Mouse (Mus musculus) CH12.LX (cell line): ENCODE results near the gene St6galnac6.

Experiments used
- CHD2 ChIP-seq: IDR thresholded peaks from 2 replicates; pipeline ENCODE4 v1.6.1; 2011; ENCODE audit warnings: low read length, improper control_type of control experiment
- CTCF ChIP-seq, 2 experiments: IDR thresholded peaks in 1 of 2; conservative IDR thresholded peaks in 1 of 2; 2 replicates each; pipeline ENCODE4 v1.5.1; 2011 to 2012; ENCODE audit warnings: low read depth in 2 of 2, low read length in 2 of 2, improper control_type of control experiment in 1 of 2, inconsistent platforms in 1 of 2, mild to moderate bottlenecking in 1 of 2, moderate library complexity in 1 of 2
- E2F4 ChIP-seq: IDR thresholded peaks from 2 replicates; pipeline ENCODE4 v1.6.1; 2011; ENCODE audit warnings: low read depth, low read length, improper control_type of control experiment; ENCODE audit not compliant: insufficient replicate concordance
- EP300 ChIP-seq: IDR thresholded peaks from 2 replicates; pipeline ENCODE4 v1.6.1; 2011; ENCODE audit warnings: low read length, improper control_type of control experiment
- ETS1 ChIP-seq: conservative IDR thresholded peaks from 2 replicates; pipeline ENCODE4 v1.6.1; 2012; ENCODE audit warnings: low read depth, mild to moderate bottlenecking, inconsistent platforms, low read length, improper control_type of control experiment, moderate library complexity
- MAZ ChIP-seq: IDR thresholded peaks from 2 replicates; pipeline ENCODE4 v1.6.1; 2012; ENCODE audit warnings: low read depth, mild to moderate bottlenecking, inconsistent platforms, low read length, improper control_type of control experiment, moderate library complexity
- NRF1 ChIP-seq: IDR thresholded peaks from 2 replicates; pipeline ENCODE4 v1.6.1; 2014; ENCODE audit warnings: low read depth, mild to moderate bottlenecking, inconsistent platforms, low read length, improper control_type of control experiment, moderate library complexity
- POLR2A ChIP-seq: IDR thresholded peaks from 2 replicates; pipeline ENCODE4 v1.6.1; 2011; ENCODE audit warnings: low read depth, mild to moderate bottlenecking, improper control_type of control experiment, low read length
- RAD21 ChIP-seq: IDR thresholded peaks from 2 replicates; pipeline ENCODE4 v1.6.1; 2011; ENCODE audit warnings: low read depth, mild to moderate bottlenecking, low read length, improper control_type of control experiment, moderate library complexity
- USF1 ChIP-seq: IDR thresholded peaks from 2 replicates; pipeline ENCODE4 v1.6.1; 2014; ENCODE audit warnings: low read depth, mild to moderate bottlenecking, inconsistent platforms, low read length, improper control_type of control experiment
- USF2 ChIP-seq: conservative IDR thresholded peaks from 2 replicates; pipeline ENCODE4 v1.6.1; 2011; ENCODE audit warnings: low read depth, low read length, improper control_type of control experiment
- ZKSCAN1 ChIP-seq: IDR thresholded peaks from 2 replicates; pipeline ENCODE4 v1.6.1; 2012; ENCODE audit warnings: low read depth, inconsistent platforms, low read length, improper control_type of control experiment, borderline replicate concordance
- ZMIZ1 ChIP-seq: IDR thresholded peaks from 2 replicates; pipeline ENCODE4 v1.6.1; 2012; ENCODE audit warnings: low read depth, mild to moderate bottlenecking, inconsistent platforms, low read length, improper control_type of control experiment

DNA sequence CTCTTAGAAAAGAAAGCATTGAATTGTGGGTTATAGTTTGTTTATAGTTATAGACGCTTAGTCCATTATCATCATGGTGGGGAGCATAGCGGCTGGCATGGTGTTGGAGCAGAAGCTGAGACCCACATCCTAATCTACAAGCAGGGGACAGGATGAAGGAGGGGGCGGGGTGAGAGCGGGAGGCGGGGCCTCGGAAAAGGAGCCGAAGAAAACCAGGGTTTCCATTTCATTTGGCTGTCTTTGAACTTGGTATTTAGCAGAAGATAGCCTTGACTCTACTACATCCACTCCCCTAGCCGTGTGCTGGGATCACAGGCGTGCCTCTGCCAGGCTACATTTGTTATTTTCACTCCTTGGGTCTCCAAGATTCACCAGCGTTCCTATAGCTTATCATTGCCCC is 5.1 kb downstream of the St6galnac6 start:
- TF ChIP-seq CTCF (conservative IDR thresholded peaks at IDR 0.05 in 1 of 2, IDR thresholded peaks at IDR 0.05 in 1 of 2; ENCODE audit: low read depth in 2 of 2, low read length in 2 of 2) (no peak), POLR2A (no peak), ZMIZ1 (no peak), E2F4 (no peak), RAD21 (no peak), CHD2 (no peak), ETS1 (no peak), EP300 (no peak), NRF1 (no peak), USF2 (no peak), USF1 (no peak), ZKSCAN1 (no peak), MAZ (no peak)
